Mouse (Mus musculus) heart, adult 8-10 months (tissue): ENCODE results near the gene Amz2. TPM values are rescaled to one million over a fixed set of nuclear protein-coding genes. Genes with fewer than 3 reads are reported as not detected.
"Not testable (repeated sequence)": the region's sequence is repeated elsewhere in the genome, so short reads cannot be mapped to it uniquely, and the experiment has no call there.

Experiments used
- DNase-seq: peaks from one replicate; pipeline ENCODE4 v3.0.0; 2022; ENCODE audit warnings: low spot score
- total RNA-seq, 4 experiments: library from RNA; stranded (reverse); gene quantifications; 2 replicates each; pipeline ENCODE4 v1.2.4; 2022

The Amz2 gene
- total RNA-seq, 4 experiments from 2014 or later: 45.2 to 56.6 (median 54.4) TPM

DNA sequence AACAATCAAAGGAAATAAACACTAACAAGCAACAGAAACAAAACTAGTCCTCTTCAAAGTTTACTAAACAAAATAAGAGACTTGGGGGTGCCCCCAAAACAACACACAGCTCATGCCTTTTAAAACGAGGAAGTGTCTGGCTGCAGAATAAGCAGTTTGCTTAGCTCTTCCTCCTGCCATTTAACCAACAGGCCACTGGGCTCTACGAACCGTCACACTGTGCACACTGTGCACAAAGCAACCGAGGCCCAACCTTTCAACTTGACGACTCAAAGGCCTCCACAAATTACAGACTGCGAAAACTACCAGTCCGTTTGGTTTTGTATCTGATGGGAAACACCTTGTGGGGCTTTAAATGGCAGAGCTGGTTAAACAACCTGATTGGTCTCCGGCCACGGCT lies 44.4 kb downstream of the Amz2 start:
- DNase-seq: no peak

DNA sequence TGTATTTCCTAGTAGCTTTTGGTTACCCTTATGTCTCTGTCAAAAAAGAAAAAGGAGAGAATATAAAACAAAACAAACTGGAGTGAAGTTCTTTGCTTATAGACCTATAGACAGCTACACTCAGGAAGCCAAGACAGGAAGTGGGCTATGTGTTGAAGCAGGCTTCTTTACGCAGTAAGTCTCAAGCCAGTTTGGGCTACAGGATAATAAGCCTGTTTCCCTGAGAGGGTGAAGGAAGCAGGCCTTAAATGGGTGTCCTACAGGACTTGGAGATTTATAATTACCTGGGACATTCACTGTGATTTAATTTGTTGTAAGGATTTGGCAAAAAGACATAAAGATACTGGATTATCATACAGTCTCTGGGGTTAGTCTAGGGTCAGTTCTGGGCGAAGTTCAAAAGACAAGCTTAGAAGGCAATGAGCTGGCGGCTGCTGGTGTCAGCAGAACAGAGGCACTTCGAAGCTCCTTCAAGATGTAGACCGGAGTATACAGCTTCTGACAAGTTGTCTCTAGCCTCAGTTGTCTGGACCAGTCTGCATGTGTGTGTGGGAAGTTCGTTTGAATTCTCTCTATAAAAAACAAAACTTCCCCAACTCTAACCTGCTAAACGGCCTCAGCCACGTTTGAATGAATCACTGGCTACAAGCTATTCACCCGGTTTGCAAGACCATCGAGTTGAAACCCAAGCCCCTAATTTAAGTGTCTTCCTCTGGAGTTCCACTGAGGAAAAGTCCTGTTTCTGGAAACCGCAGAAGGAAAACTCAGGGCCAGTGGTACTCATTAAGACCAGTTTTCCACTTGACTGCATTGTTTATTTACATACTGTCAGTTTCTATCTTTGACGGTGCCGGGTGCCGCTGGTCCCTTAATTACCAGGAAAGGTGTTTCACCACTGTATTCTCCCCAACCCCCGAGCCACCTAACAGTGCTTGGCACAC lies 45.4 kb downstream of the Amz2 start:
- no peak for DNase-seq

DNA sequence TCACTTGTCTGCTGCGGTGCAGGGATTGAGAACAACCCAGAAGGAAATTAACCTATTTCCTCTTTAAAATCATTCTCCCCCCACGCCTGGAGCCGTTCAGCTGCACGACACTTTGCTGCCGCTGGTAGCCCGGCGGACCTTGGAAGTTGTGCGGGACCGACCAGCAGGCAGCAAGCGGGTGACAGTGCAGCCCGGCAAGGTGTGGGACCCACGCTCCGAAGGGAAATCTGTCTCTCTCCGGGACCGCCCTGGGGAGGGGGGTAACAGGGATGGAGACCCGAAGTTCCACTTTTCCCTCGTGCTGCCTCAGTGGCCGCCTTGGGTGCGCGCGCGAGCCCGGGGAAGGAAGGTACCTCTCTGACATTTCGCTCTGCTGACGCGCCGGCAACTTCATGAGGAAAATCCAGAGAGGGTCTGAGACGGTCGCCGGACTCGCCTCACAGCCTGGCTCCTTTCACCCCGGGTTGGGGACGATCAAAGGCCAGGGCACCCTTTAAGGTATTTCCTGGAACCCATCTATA lies 46.5 kb downstream of the Amz2 start:
- no peak for DNase-seq

DNA sequence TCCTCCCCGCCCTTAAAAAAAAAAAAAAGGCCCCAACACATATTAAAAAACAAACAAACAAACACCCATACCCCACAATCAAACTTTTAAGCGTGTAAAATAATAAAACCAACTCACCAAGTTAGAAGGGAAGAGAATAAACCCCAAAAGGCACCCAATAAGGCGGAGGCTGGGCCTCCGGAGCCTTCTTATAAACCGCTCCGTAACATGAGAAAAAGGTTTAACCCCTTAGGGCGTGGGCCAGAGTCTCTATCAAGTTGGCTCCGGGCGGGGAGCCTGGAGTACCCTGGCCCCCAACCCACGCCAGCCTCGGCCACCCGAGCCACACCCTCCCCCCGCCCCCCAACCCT lies 47.0 kb downstream of the Amz2 start:
- no peak for DNase-seq

DNA sequence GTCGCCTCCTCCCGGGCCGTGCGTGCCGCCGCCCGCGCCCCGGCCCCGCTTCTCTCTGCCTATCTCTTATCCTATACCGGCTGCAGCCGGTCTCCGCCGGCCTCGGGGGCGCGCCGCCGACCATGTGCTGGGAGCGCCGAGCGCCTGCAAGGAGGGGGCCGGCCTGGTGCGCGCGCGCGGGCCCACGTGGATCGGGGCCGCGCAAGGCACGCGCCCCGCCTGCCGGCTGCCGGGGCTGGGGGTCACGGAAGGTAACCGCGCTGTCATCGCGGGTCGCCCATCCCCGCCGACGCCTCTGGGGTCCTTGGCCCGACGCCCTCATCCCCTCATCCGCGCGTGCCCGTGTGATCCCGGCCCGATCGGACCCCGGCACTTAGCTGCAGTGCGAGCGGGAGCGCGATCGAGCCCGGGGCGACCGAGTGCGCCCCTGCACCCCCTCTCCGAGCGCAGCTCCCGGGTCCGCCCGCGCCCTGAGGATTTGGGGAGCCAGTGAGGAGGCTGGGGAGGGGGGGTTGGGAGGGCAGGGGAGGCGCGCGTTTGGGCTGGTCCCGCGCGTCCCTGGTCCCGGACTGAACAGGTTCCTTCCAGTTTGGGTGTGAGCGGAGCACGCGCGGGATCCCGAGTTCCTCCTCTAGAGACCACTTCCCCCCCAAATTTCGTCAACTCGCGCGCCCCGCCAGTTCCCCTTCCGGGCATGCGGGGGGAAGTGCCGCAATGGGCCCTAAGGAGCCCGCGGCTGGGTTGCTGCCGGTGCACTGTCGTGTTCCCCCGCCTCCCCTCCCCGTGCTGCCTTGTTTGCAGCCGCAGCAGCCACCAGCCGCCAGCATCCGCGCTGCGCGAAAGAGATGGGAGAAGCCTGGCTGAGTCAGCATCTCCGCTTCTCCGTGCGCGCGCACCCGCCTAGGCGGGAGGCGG lies 47.7 kb downstream of the Amz2 start, which contains the start of the genes Arsg and Slc16a6:
Gene Arsg, plus strand, starts transcription at position 204 of the 915 bp plus-strand sequence.
Gene Slc16a6, minus strand, starts transcription at position 428 of the 915 bp plus-strand sequence.
- DNase-seq: peak; percentile 63

DNA sequence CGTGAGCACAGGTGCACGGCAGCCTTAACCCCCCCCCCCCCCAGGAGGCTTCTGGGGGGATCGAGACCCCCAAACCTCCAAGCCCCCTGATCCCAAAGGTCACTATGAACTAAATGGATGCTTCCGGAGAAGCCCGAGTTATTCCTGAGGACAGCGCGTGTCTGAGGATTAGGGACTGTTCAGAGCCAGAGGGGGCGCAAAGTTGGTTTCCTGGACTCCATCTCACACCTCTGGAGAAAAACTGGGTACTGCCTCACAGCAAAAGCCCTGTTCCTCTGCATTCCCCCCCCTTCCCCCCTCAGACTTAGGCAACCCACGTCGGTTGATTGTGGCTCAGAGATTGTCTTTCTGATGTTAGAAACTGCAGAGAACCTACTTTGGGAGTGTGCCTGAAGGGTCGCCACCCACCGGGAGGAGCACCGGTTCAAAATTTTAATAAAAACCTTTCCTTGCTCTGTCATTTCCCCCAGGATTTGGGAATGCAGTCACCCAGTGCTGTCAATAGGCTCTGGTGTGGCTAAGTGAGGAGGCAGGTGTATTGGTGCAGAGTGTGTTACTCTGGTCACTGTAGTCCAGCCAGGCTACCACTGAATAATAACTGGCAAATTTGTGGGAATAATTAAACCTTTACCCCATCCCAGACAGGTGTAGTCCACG lies 48.5 kb downstream of the Amz2 start:
- no peak for DNase-seq

DNA sequence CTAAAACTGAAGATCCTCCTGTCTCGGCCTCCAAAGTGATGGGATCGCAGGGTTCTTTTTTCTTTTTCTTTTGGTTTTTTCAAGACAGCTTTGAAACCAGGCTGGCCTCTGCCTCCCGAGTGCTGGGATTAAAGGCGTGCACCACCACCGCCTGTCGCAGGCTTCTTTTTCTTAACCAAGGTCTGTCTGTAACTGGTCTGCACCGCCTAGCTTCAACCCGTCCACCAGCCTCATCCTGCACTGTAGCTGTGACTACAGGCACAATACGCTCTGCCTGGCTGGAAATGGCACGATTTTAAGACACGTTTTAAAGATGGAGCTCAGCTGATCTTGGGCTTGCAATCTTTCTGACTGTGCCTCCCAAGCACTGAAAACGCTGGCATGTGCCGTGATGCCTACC lies 49.1 kb downstream of the Amz2 start:
- DNase-seq: no peak

DNA sequence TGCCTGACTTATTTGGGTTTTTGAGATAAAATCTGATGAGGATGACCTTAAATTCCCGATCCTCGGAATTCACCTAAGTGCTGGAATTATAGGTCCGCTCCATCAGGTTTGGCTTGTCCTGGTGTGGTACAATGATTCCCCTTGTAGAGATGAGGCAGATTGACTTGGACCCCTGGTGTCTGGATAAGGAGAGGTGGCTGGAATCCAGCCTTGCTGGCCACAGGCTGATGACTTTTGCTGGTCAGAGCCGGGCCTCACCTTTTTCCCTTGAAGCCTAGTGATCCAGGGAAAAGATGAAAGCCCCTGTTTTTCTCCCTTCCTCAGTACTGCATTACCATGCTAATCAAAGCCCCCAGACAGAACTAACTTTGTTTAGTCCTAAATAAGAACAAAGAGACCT lies 50.0 kb downstream of the Amz2 start:
- no peak for DNase-seq

DNA sequence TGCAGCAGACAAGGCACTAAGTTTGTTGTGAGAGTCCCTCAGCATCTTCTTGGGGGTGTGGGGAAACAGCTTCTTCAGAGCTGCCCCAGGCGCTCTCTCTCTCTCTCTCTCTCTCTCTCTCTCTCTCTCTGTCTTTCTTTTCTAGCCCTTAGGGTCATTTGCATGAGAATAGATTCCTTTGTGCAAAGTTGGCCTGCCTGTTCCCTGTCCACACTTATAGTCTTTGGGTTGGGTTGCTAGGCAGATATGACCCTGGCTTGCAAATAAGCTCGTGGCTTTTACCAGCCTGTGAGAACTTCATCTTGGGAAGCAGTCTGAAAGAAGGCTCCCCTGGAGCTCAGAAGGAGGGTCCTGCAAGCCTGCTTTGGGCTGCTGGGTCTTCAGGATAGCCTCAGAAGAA lies 50.5 kb downstream of the Amz2 start:
- no peak for DNase-seq

DNA sequence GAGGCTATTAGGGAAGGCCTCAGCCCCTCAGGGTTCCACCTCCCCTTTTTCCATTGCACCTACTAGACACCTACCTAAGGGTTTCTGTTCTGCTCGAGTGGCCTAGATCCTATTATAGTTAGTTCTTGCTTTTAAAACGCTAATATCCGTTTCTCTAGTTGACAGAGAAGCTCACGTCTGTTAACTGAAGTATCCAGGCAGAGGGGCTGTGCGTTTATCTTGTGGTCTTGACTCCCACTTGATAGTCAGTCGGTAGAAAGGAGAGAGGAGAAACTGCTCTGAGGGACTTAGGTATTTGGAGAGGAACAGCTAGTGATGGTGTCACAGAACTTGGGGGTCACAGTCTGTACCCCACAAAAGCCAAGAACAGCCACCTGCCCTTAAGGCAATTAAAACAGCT lies 50.9 kb downstream of the Amz2 start:
- no peak for DNase-seq

DNA sequence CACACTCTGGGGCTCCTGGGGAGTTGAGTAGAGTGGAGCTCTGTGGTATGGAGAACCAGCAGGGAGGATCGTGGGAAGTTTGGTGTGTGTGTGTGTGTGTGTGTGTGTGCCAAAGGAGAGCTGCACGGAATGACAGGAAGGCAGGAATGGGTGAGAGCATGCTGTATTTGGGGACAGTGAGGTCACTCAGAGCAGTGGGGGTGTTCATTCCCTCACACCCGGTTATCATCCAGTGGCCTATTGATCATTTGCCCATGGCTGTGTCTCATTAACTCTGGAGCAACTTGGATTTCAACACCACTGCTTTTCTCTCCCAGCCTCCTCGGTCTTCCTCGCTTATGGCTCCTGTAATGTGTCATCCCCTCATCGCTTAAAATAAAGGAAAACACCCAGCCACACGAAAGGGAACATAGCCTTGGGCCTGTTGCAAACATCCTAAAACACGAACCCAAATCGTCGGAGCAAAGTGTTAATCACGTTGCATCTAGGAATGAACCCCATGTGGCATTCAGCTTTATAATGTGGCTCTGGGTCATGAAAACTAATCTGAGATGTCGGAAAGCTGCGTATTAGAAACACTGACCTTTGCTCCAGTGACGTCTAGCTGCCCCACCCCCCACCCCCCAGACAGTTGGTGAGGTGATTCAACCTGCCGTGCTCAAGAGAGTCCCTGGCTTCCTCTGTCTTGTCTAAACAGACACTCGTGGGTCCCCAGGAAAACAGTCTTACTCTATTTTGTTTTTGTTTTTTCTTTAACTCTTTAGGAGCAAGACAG lies 52.0 kb downstream of the Amz2 start:
- no peak for DNase-seq

DNA sequence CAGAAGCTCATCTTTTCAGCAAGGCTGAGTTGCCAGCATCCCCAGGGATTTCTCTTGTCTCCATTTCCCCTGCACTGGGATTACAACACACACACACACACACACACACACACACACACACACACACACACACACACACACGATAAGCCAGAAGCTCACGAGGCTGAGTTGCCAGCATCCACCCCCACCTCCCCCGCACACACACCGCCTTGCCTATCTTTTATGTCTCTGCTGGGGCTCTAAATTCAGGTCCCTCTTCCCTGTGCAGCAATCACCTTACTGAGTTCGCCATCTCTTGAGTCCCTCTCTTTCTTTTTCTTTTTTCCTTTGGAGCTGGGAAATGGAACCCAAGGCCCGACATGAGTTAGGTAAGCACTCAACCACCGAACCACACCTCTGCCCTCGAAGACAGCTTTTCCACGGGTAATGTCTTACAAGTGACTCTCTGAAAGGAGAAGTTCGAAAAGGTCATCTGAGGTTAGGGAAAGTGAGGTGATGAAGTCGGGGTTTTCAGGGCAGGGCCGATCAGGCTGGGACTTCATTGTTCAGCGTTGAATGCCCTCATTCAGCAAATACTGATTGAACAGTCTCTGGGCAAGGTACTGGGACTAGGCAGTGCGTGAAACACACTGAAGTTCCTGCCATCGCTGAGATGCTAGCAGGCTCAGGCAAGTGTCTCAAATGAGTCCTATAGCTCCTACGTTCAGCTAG lies 54.0 kb downstream of the Amz2 start:
- no peak for DNase-seq

DNA sequence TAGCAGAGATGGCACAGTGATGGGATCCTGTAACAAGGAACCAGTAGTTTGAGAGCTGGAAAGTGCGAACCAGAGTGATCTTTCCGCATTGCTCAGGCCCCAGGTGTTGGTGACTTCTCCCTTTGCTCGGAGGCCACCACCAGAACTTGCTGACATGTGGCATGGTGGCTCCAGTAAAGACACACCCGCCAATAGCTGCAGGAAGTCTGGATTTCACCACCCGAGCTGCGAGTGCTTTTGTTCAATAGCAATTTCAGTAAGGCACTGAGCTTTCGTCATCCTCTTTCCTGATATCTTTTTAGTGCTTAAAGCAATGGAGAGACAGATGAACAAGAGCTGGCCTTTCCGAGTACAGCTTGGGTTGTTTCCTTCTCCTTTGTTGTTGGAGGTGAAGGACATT lies 54.7 kb downstream of the Amz2 start:
- DNase-seq: no peak

DNA sequence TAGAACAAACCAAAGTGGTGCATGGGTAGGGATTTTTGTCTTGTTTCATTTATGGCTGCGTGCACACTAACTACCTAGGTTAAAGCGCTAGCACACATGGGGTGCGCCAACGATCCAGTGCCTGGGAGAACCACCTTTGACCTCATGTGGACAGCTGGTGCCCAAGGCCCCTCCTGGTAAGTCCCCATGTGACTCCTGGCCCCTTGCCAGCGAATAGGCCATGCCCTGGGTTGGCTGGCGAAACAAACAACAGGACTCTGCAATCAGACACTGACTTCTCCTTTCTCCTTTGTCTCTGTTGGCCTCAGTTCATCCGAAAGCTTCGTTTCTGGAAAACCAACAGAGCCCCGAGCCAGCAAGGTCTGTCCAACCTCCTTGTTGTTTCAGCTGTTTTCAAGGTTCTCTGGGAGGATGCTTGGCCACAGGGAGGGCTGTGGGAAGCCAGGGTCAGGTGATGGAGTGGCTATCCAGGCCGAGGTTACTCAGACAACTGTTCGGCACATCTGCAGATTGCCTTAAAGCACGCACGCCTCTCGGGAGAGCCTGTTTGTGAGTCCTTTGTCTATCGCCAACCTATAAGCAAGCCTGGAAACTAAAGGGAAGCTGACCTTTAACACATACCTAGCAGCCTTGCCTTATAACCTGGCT lies 59.8 kb downstream of the Amz2 start:
- no peak for DNase-seq

DNA sequence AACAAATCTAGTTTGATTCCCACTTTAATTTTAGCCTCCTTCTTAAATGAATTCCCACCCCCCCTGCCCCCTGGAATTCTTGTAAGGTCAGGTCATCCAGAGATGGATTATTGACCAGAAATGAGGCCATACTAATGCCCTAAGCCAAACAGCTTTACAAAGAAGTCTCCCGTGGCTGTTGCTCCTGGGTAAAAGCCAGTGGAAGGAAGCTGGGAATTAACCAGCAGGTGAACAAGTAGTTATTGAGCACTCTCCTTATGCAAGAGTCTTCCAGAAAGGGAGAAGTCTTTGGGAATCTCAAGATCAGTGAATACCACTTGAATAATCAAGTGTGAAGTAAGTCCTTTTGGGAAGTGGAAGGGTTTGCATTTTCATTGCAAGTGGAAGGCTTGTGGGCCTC lies 61.4 kb downstream of the Amz2 start:
- DNase-seq: no peak

DNA sequence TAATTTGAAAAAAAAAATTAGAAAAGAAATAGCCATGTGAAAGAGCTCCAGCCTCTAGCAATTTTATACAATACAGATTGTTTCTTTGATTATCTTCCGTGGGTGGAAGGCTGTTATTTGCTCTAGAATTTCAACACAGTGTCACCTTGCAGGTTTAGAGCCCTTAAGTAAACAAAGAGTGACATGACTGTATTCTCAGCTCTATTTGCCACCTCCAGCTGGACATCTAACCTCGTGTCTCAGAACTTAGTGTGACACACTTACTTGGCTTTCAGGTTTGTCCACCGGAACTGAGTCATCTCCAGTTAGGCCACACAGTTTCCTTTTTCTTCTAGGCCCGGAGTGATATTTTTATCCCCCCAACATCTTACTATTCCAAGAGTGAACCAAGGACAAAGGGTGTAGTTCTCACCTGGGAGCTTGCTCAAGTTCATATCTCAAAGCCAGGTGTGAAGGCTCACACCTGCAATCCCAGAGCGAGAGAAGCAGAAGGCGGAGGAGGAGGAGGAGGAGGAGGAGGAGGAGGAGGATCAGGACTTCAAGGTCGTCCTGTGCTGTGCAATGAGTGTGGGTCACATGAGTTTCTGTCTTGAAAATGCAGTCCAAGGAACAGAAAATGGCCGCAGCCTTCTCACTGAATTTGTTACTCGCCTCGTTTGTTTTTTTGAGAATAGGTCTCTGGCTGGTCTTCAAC lies 62.4 kb downstream of the Amz2 start:
- no peak for DNase-seq

DNA sequence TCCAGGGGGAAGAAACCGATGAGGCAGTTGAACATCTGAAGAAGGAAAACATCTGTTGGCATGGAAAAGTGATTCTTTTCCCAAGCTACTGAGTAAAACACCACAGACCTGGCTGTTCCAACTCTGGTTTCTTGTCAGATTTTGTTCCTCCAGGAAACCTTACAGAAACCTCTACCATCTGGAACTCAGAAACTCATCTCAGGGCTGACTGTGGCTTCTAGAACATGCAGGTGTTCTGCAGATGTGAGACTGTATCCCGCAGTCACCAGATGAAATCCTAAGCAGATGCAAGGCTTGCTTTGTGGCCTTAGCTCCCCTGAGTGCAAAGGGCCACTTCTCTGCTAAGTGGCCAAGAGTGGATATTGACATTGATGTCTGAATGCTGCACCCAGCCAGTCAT lies 64.0 kb downstream of the Amz2 start:
- DNase-seq: no peak

DNA sequence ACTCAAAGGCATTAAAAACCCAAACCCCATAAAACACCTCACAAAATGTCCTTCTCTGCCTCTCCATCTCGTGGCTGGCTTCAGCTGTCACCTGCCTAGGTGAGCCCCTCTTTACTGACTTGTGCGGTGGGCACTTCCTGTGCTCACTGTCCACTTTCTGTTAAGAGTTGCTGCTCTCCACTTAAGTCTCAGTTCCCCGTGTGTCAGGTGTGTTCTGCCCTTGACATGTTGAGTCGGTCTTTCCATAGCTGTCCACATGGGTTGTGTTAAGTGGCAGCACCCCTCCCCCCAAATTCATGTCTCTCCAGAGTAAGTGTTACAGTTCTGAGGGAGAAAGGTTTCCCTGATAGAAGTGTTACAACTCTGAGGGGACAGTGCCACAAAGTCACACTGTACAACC lies 66.1 kb downstream of the Amz2 start:
- DNase-seq: no peak

DNA sequence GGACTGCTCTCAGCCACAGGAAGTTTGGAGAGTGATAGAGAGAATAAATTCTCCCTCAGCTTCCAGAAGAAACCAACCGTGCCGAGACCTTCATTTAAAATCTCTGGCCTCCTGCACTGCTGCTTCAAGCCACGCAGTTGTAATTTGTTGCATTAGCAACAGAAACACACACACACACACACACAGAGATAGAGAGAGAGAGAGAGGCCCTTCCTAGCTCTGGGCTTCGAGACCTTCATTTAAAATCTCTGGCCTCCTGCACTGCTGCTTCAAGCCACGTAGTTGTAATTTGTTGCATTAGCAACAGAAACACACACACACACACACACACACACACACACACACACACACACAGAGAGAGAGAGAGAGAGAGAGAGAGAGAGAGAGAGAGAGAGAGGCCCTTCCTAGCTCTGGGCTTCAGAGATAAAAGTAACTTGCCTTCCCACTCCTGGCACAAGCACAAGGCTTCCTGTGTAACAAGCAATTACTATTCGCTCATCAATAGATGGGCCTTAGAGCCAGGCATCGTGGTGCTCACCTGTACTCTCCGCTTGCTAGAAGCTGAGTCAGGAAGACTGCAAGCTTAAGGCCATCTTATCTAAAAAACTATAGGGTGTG lies 67.2 kb downstream of the Amz2 start:
- not testable (repeated sequence) for DNase-seq
